Mouse (Mus musculus): ENCODE results near the gene Aup1.

DNA sequence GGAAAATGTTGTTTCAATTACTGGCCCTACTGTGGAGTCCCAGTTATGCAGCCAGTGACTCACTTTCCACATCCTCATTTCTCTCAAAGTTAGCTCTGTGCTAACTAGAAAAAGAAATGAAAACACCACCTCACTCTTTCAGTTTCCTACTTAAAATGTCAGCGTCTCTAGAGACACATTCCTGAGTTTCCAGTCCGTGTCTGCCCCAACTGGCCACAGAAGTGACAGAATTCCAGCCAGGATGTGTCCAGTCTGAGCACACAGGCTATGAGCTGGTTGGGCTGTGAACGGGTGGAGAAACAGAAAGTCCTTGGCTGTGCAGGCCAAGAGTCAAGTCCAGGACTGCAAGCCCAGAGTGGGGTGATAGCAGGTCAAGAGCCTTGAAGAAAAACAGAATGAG is 37.1 kb upstream of the Aup1 start:
- TF ChIP-seq CTCF (IDR thresholded peaks at IDR 0.05; ENCODE audit: extremely low read depth, insufficient read depth, insufficient read length, insufficient replicate concordance) (no peak), POLR2A (IDR thresholded peaks at IDR 0.05; ENCODE audit: low read depth, low read length) (no peak)
